Comparison of ENCODE assay signal across 27 mouse cellular contexts in the genomic region with DNA sequence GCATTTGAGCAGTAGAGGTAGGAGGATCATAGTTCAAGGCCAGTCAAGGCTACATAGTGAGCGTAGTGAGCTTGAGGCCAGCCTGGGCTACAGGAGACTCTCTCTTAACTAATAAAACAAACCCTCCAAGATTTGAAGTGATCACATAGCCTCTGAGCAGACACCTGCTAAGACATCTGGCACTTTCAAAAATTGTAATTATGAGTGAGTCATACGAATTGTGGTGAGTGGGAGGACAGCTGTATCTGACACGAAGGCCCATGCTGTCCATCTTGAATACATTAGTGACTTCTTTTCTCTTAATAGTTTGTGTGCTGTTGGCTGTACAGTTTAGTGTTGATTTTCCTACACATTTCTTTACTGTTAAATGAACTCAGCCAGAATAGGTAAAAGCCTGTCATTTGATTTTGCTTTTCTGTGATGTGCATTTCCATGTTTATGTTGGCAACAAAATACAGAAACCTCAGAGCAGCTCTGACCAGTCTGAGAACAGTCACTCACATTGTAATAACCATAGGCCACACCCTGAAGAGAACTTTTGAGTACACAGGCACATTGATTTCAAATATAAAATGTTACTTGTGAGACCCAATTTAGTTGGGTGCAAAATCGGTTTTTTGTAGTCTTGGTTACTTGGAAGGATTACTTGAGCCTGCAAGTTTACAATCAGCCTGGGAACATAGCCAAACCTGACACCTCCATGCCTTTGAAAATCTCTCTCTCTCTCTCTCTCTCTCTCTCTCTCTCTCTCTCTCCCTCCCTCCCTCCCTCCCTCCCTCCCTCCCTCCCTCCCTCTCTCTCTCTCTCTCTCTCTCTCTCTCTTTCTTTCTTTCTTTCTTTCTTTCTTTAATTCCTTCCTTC. TPM values are rescaled to one million over a fixed set of nuclear protein-coding genes. Genes with fewer than 3 reads are reported as not detected.
DNase-seq lines count a peak whose midpoint lies in the region; ATAC-seq lines count a peak whose summit lies in the region.
"Had no signal": no experiment of that assay in that cellular context is flagged by ENCODE, and none has a peak within 500 bp of the region (broad histone marks: within the 10 kb centered on the region; RNA-seq: fewer than 3 reads in every experiment).

No protein-coding gene starts in this region.

- WGBS in forebrain, embryonic 14.5 days, result 74% methylated on average over 4 of the region's 4 CpGs
- 86% methylated on average over 4 of the region's 4 CpGs for WGBS in forebrain, embryonic 12.5 days

- no peaks in the 10 kb centered on the region for H3K4me1 ChIP-seq in forebrain, embryonic 14.5 days (ENCODE audit: control insufficient read depth, insufficient read depth, low read length)
- no peaks in the 10 kb centered on the region for H3K4me1 ChIP-seq in forebrain, embryonic 12.5 days
- H3K4me1 ChIP-seq: forebrain, embryonic 15.5 days had no signal

- peaks cover 57% of the 10 kb centered on the region for H3K36me3 ChIP-seq in forebrain, embryonic 14.5 days (ENCODE audit: control insufficient read depth, insufficient read depth, low read length)
- H3K36me3 ChIP-seq in forebrain, embryonic 12.5 days (replicated peaks), result peaks cover 42% of the 10 kb centered on the region

- no peaks in the 10 kb centered on the region for H3K9me3 ChIP-seq in forebrain, embryonic 14.5 days (replicated peaks; ENCODE audit: control insufficient read depth, low read length)
- no peaks in the 10 kb centered on the region for H3K9me3 ChIP-seq in forebrain, embryonic 12.5 days
- H3K9me3 ChIP-seq: forebrain, embryonic 15.5 days; heart, embryonic 15.5 days; megakaryocyte, embryonic 14.5 days had no signal

- H3K9ac ChIP-seq in forebrain, embryonic 14.5 days (ENCODE audit: low read length), result no peak overlapping the region
- no peak overlapping the region for H3K9ac ChIP-seq in forebrain, embryonic 12.5 days
- H3K9ac ChIP-seq: forebrain, embryonic 15.5 days; heart, embryonic 15.5 days; liver, embryonic 14.5 days had no signal

- H3K27ac ChIP-seq in forebrain, embryonic 14.5 days (ENCODE audit: low read depth, low read length), result no peak overlapping the region
- H3K27ac ChIP-seq in forebrain, embryonic 12.5 days, result no peak overlapping the region
- H3K27ac ChIP-seq: forebrain, embryonic 15.5 days; heart, embryonic 15.5 days; liver, embryonic 14.5 days; stomach, postnatal 0 days had no signal

- H3K4me2 ChIP-seq in forebrain, embryonic 14.5 days (ENCODE audit: low read length), result no peak overlapping the region
- H3K4me2 ChIP-seq in forebrain, embryonic 12.5 days, result no peak overlapping the region
- H3K4me2 ChIP-seq: forebrain, embryonic 15.5 days; heart, embryonic 15.5 days had no signal

- DNase-seq in forebrain, embryonic 14.5 days (ENCODE audit: low spot score), result peak; percentile 9
- peak; percentile 35 for DNase-seq in lung, postnatal 10 days
- DNase-seq in lung, postnatal 36 days, result no peak
- DNase-seq in fibroblast of lung, adult 2 months (ENCODE audit: low read depth), result peak; percentile 31
- no peak for DNase-seq in thymus, postnatal 10 days (ENCODE audit: low spot score in 2 of 2)
- no peak for DNase-seq in cerebellum, adult 9-11 months
- no peak for DNase-seq in urinary bladder, adult 18-20 months (ENCODE audit: low spot score in 2 of 2)
- DNase-seq: adrenal gland, postnatal 25 days; B cell, adult 2 months; cerebellum, adult 2 months; gastrocnemius, postnatal 14 days; heart, adult 18-20 months; heart, postnatal 4 days; kidney, postnatal 36 days; layer of hippocampus, postnatal 36 days; left cerebral cortex, postnatal 4 days; right cerebral cortex, adult 18-20 months; thymus, postnatal 25 days had no signal

- no peaks in the 10 kb centered on the region for H3K27me3 ChIP-seq in forebrain, embryonic 14.5 days (replicated peaks; ENCODE audit: control insufficient read depth, insufficient read depth, low read length)
- no peaks in the 10 kb centered on the region for H3K27me3 ChIP-seq in forebrain, embryonic 12.5 days
- H3K27me3 ChIP-seq: forebrain, embryonic 15.5 days; heart, embryonic 15.5 days; megakaryocyte, embryonic 14.5 days had no signal

- ATAC-seq in forebrain, embryonic 14.5 days, result no peak
- no peak for ATAC-seq in forebrain, embryonic 12.5 days (ENCODE audit: low FRiP score)
- ATAC-seq: forebrain, embryonic 15.5 days; hindbrain, embryonic 16.5 days; intestine, embryonic 16.5 days; midbrain, embryonic 16.5 days had no signal

- no peak overlapping the region for H3K4me3 ChIP-seq in forebrain, embryonic 14.5 days (ENCODE audit: low read depth, low read length)
- H3K4me3 ChIP-seq in forebrain, embryonic 12.5 days (replicated peaks), result no peak overlapping the region
- H3K4me3 ChIP-seq: forebrain, embryonic 15.5 days; heart, embryonic 15.5 days; megakaryocyte, embryonic 14.5 days had no signal

RNA-seq across cellular contexts. Expression of a gene that starts 16.9 kb away (rescaled TPM):
- polyA plus RNA-seq in forebrain, embryonic 14.5 days (2014; fragmentation: Nextera tagmentation; extraction: Ambion mirVana), result 0.09 TPM in 1 of 2 replicates, not detected in the other
- polyA plus RNA-seq in forebrain, embryonic 12.5 days (2016; fragmentation: Nextera tagmentation; extraction: Ambion mirVana), result 0.59 and 0.85 TPM in 2 replicates

RNA-seq across cellular contexts. Expression of a gene that starts 50.5 kb away (rescaled TPM):
- polyA plus RNA-seq in forebrain, embryonic 14.5 days (2014; fragmentation: Nextera tagmentation; extraction: Ambion mirVana), result 33.8 and 42.5 TPM in 2 replicates
- 56.0 and 60.6 TPM in 2 replicates for polyA plus RNA-seq in forebrain, embryonic 12.5 days (2016; fragmentation: Nextera tagmentation; extraction: Ambion mirVana)

Comparison
In these comparisons a context has a peak if more than half of its experiments do, and no peak if none do; other contexts are left out.
1. DNase-seq: peak in forebrain, embryonic 14.5 days (single experiment), lung, postnatal 10 days (single experiment) and fibroblast of lung, adult 2 months (single experiment); none in lung, postnatal 36 days (single experiment), thymus, postnatal 10 days (0 of 2), cerebellum, adult 9-11 months (single experiment) and urinary bladder, adult 18-20 months (0 of 2).